Mouse (Mus musculus) stomach, postnatal 0 days (tissue): ENCODE results near the gene Bhlha15. TPM values are rescaled to one million over a fixed set of nuclear protein-coding genes. Genes with fewer than 3 reads are reported as not detected.

ENCODE experiments used
- ATAC-seq: fragments of 200-750 bp; cut with Nextera tagmentation; 2 replicates; pipeline ENCODE4 v1.8.0; 2017; ENCODE audit not compliant: low FRiP score, low TSS enrichment
- DNase-seq: peaks from one replicate; pipeline ENCODE4 v3.0.0-alpha.2; 2016; ENCODE audit warnings: low spot score
- H3K27ac ChIP-seq: fragments of 300-500 bp; sonication (generic); replicated peaks from 2 replicates; pipeline ENCODE4 v1.5.1; 2014; ENCODE audit warnings: mild to moderate bottlenecking, control low read depth
- H3K27me3 ChIP-seq: fragments of 300-500 bp; sonication (generic); 2 replicates; pipeline ENCODE4 v1.6.1; 2014; ENCODE audit warnings: low read length; ENCODE audit not compliant: control insufficient read depth, insufficient read depth
- H3K36me3 ChIP-seq: fragments of 300-500 bp; sonication (generic); 2 replicates; pipeline ENCODE4 v1.6.1; 2014; ENCODE audit warnings: low read length, mixed read lengths; ENCODE audit not compliant: control insufficient read depth, insufficient read depth
- H3K4me1 ChIP-seq: fragments of 300-500 bp; sonication (generic); replicated peaks from 2 replicates; pipeline ENCODE4 v1.6.1; 2014; ENCODE audit warnings: antibody characterized with exemption; ENCODE audit not compliant: control insufficient read depth, insufficient read depth
- H3K4me2 ChIP-seq: fragments of 300-500 bp; sonication (generic); replicated peaks from 2 replicates; pipeline ENCODE4 v1.6.1; 2014; ENCODE audit warnings: low read depth, mild to moderate bottlenecking, control low read depth, moderate library complexity
- H3K4me3 ChIP-seq: fragments of 300-500 bp; sonication (generic); 2 replicates; pipeline ENCODE4 v1.5.1; 2014; ENCODE audit warnings: low read depth, low read length, control low read depth
- H3K9ac ChIP-seq: fragments of 300-500 bp; sonication (generic); 2 replicates; pipeline ENCODE4 v1.6.1; 2014; ENCODE audit warnings: mild to moderate bottlenecking, low read length, control low read depth, mixed read lengths
- H3K9me3 ChIP-seq: fragments of 300-500 bp; sonication (generic); 2 replicates; pipeline ENCODE4 v1.6.1; 2016; ENCODE audit warnings: low read length; ENCODE audit not compliant: control insufficient read depth
- CTCF ChIP-seq: IDR thresholded peaks from 2 replicates; pipeline ENCODE4 v1.5.1; 2016; ENCODE audit warnings: antibody characterized with exemption, low read depth, mild to moderate bottlenecking, moderate library complexity
- EP300 ChIP-seq: optimal IDR thresholded peaks from 2 replicates; pipeline ENCODE3; 2016; ENCODE audit warnings: antibody characterized with exemption
- WGBS: fragments of 180-500 bp; shearing (Covaris S2); extraction: QIAGEN DNeasy Blood & Tissue Kit; methylation state at CpG from one replicate; pipeline ENCODE4 v1.1.7; 2014; 5-methylcytosine and 5-hydroxymethylcytosine counted together
- polyA plus RNA-seq: library from polyadenylated mRNA; unstranded; fragments of >200 nt; fragmentation: Nextera tagmentation; extraction: Ambion mirVana; gene quantifications from 2 replicates; pipeline ENCODE4 v1.2.1, GENCODE M21; 2015

The Bhlha15 gene
- polyA plus RNA-seq, 1 experiment from 2014 or later, result 9.2 TPM

DNA sequence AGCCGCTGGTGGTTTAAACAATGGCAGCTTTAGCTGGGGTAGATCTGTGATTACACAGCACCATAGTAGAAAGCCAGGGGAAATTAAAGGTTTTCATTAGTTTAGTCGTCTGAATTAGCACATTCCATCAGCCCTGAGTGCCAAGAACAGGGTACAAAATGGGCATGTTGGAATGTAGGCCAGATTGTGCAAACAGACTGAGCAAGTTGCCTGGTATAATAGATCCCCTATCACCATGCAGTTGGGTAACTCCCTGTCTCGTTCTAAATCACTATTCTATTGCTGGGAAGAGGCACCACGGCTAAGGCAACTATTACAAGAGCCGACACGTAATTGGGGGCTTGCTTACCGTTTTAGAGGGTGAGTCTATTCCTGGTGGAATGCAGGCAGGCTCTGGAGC is 44.6 kb downstream of the Bhlha15 start:
- DNase-seq (no peak), ATAC-seq (no peak)
- H3K4me3 ChIP-seq, result no peak overlapping the region
- no peaks in the 10 kb centered on the region for H3K27me3 ChIP-seq
- no peaks in the 10 kb centered on the region for H3K36me3 ChIP-seq
- TF ChIP-seq EP300 (no peak), CTCF (no peak)
- no peak overlapping the region for H3K4me2 ChIP-seq
- no peak overlapping the region for H3K27ac ChIP-seq
- no peaks in the 10 kb centered on the region for H3K4me1 ChIP-seq
- 74% methylated on average over 7 of the region's 7 CpGs for WGBS
- no peaks in the 10 kb centered on the region for H3K9me3 ChIP-seq
- H3K9ac ChIP-seq, result no peak overlapping the region

DNA sequence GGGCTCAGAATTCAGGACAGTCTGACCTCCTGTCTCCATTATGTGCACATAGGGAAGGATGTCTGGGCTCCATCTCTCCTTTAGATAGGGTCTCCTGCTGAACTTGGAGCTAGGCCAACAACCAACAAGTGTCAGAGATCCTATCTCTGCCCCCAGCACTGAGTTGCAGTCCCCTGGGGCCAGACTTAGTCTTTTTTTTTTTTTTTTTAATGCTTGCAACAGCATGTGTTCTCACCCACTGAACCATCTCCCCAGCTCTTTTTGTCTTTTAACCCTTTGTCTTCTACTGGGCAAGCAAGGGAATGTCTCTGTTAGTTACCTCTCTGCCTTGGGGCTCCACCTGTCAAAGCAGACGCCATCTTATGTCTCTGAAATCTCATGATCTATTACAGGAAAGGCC is 48.9 kb downstream of the Bhlha15 start:
- Histone ChIP-seq H3K9me3 (no peaks in the 10 kb centered on the region), H3K9ac (no peak overlapping the region), H3K4me2 (no peak overlapping the region), H3K27me3 (no peaks in the 10 kb centered on the region), H3K36me3 (no peaks in the 10 kb centered on the region), H3K4me3 (no peak overlapping the region), H3K4me1 (no peaks in the 10 kb centered on the region), H3K27ac (no peak overlapping the region)
- DNase-seq (no peak), ATAC-seq (no peak)
- 74% methylated on average over 1 of the region's 1 CpGs for WGBS
- TF ChIP-seq CTCF (no peak), EP300 (no peak)

Other genes starting within 250 kb of the Bhlha15 start
- gene Ccz1, start 175.4 kb upstream of the Bhlha15 start, polyA plus RNA-seq, result 57.1 and 59.6 TPM in 2 replicates
- 0.16 and 0.23 TPM in 2 replicates for gene Ocm, start 163.6 kb upstream of the Bhlha15 start, polyA plus RNA-seq
- 3.8 and 4.1 TPM in 2 replicates for gene Lmtk2, start 89.8 kb upstream of the Bhlha15 start, polyA plus RNA-seq
- 15.4 and 16.9 TPM in 2 replicates for gene Tecpr1, start 33.3 kb downstream of the Bhlha15 start, polyA plus RNA-seq
- gene Bri3, start 54.2 kb downstream of the Bhlha15 start, polyA plus RNA-seq, result 197 and 214 TPM in 2 replicates
- gene Baiap2l1, start 167.8 kb downstream of the Bhlha15 start, polyA plus RNA-seq, result 25.3 and 26.8 TPM in 2 replicates